Mouse (Mus musculus) myocyte (in vitro differentiated cells): Measurements from ENCODE around the gene Cryz.

Experiments
- CEBPB ChIP-seq: IDR thresholded peaks from 2 replicates; pipeline ENCODE4 v1.6.1; 2011; ENCODE audit warnings: mild to moderate bottlenecking, moderate library complexity; ENCODE audit not compliant: poor library complexity, insufficient read depth, severe bottlenecking
- E2F4 ChIP-seq: IDR thresholded peaks from one replicate; pipeline ENCODE4 v1.6.1; 2011; ENCODE audit warnings: mild to moderate bottlenecking, control low read depth, moderate library complexity; ENCODE audit not compliant: insufficient read depth
- MYOG ChIP-seq, 3 experiments: IDR thresholded peaks; one replicate each; pipeline ENCODE4 v1.6.1; 2011; ENCODE audit warnings: control low read depth in 2 of 3, low read depth in 2 of 3, mild to moderate bottlenecking in 2 of 3; ENCODE audit not compliant: insufficient read length in 2 of 3, control insufficient read depth in 1 of 3, insufficient read depth in 1 of 3
- POLR2A ChIP-seq: IDR thresholded peaks from one replicate; pipeline ENCODE4 v1.6.1; 2011; ENCODE audit warnings: low read depth, mild to moderate bottlenecking, control low read depth, moderate library complexity; ENCODE audit not compliant: insufficient read length
- POLR2AphosphoS2 ChIP-seq: IDR thresholded peaks from one replicate; pipeline ENCODE4 v1.6.1; 2011; ENCODE audit warnings: low read depth, control low read depth; ENCODE audit not compliant: insufficient read length
- TCF3 ChIP-seq: IDR thresholded peaks from one replicate; pipeline ENCODE4 v1.6.1; 2011; ENCODE audit warnings: low read depth, control low read depth; ENCODE audit not compliant: insufficient read length
- USF1 ChIP-seq: IDR thresholded peaks from one replicate; pipeline ENCODE4 v1.6.1; 2011; ENCODE audit warnings: low read depth, mild to moderate bottlenecking, control low read depth, moderate library complexity

DNA sequence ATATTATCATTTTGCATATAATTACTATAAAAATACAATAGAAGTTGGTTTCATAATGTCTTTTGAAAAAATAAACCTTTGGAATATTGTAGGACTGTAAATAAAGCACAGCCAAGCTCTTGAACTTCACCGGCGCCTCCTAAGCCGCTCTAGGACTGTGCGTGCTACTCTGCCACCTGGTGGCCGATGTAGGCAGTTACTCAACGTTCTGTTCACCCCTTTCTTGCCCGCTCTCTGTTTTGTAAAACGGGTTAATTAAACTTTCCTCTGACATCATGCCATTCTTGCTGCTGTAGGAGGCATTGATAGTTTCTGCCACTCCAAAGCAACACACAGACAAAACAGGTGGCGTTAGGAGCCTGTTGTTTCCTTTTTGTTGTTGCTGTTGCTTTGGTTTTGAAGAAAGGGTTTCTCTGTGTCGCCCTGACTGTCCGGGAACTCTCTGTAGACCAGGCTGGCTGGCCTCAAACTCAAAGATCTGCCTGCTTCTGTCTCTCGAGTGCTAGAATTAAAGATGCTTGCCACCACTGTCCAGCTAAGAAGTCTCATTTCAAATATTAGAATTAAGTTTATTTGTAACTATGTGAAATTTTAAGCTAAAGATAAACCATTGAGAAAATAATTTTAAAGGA is 24.1 kb upstream of the Cryz start:
- TF ChIP-seq CEBPB (no peak), POLR2A (no peak), POLR2AphosphoS2 (no peak), USF1 (no peak), E2F4 (no peak), TCF3 (no peak), MYOG (IDR thresholded peaks at IDR 0.05; ENCODE audit: control insufficient read depth in 1 of 3, insufficient read depth in 1 of 3, insufficient read length in 2 of 3, low read depth in 2 of 3) (no peak)
